Mouse (Mus musculus) bone marrow, adult 2 months (tissue): ENCODE data around the gene Osbp. TPM values are rescaled to one million over a fixed set of nuclear protein-coding genes. Genes with fewer than 3 reads are reported as not detected.

Experiments
- H3K27ac ChIP-seq: fragments of 200-500 bp; 2 replicates; pipeline ENCODE4 v1.5.1; 2012; ENCODE audit warnings: low read depth, mild to moderate bottlenecking, control low read depth, inconsistent platforms, low read length; ENCODE audit not compliant: control insufficient read depth, poor library complexity, insufficient read depth
- H3K4me1 ChIP-seq: fragments of 200-500 bp; 2 replicates; pipeline ENCODE4 v1.6.1; 2011; ENCODE audit warnings: low read length; ENCODE audit not compliant: control insufficient read depth, insufficient read depth
- H3K4me3 ChIP-seq: fragments of 200-500 bp; replicated peaks from 2 replicates; pipeline ENCODE3; 2011; ENCODE audit warnings: mild to moderate bottlenecking, low read depth, low read length, control low read depth; ENCODE audit not compliant: control insufficient read depth
- CTCF ChIP-seq: fragments of 200-500 bp; IDR thresholded peaks from 2 replicates; pipeline ENCODE4 v1.5.1; 2011; ENCODE audit warnings: low read length, control low read depth; ENCODE audit not compliant: control insufficient read depth, insufficient read depth
- POLR2A ChIP-seq: fragments of 200-500 bp; IDR thresholded peaks from 2 replicates; pipeline ENCODE4 v1.6.1; 2011; ENCODE audit warnings: low read depth, mild to moderate bottlenecking, control low read depth, low read length, borderline replicate concordance; ENCODE audit not compliant: control insufficient read depth
- WGBS: fragments of 180-500 bp; shearing (Covaris S2); methylation state at CpG from one replicate; pipeline ENCODE4 v1.1.7; 2018; 5-methylcytosine and 5-hydroxymethylcytosine counted together
- polyA plus RNA-seq: library from polyadenylated mRNA; stranded (reverse); fragments of >200 nt; gene quantifications from 2 replicates; pipeline ENCODE4 v1.2.4, GENCODE M21; 2011; ENCODE audit warnings: low replicate concordance; ENCODE audit not compliant: missing spikeins, insufficient read depth, insufficient read length

Osbp gene
- polyA plus RNA-seq, 1 experiment, result 15.7 TPM

GRCm38 (mm10) chr19:12010916-12011559 lies 45.3 kb downstream of the Osbp start:
- H3K4me1 ChIP-seq, result no peaks in the 10 kb centered on the region; the same call in 1 of the 2 replicates
- WGBS, result under 1% methylated on average over 26 of the region's 26 CpGs
- H3K4me3 ChIP-seq, result peak overlapping the region; percentile 74
- H3K27ac ChIP-seq, result no peak overlapping the region; the same call in 1 of the 2 replicates
- TF ChIP-seq CTCF, result no peak
- no peak for TF ChIP-seq POLR2A

GRCm38 (mm10) chr19:12011560-12012556 lies 46.1 kb downstream of the Osbp start:
- H3K4me3 ChIP-seq, result peak overlapping the region; percentile 87
- peak overlapping the region; percentile 62 for H3K27ac ChIP-seq
- under 1% methylated on average over 49 of the region's 49 CpGs for WGBS
- TF ChIP-seq CTCF, result peak; percentile 77
- no peak for TF ChIP-seq POLR2A
- no peaks in the 10 kb centered on the region; the same call in 1 of the 2 replicates for H3K4me1 ChIP-seq

- TF ChIP-seq POLR2A (no peak), CTCF (no peak)
- H3K4me3 ChIP-seq, result no peak overlapping the region
- no peaks in the 10 kb centered on the region; the same call in 1 of the 2 replicates for H3K4me1 ChIP-seq
- H3K27ac ChIP-seq, result no peak overlapping the region
- WGBS, result under 1% methylated on average over 10 of the region's 10 CpGs
Measured at GRCm38 (mm10) chr19:12012615-12013014, 46.9 kb downstream of the Osbp start.

GRCm38 (mm10) chr19:12013228-12013627 lies 47.5 kb downstream of the Osbp start:
- under 1% methylated on average over 12 of the region's 12 CpGs for WGBS
- Histone ChIP-seq H3K4me3 (peak overlapping the region; percentile 38), H3K4me1 (no peaks in the 10 kb centered on the region; the same call in 1 of the 2 replicates), H3K27ac (peak overlapping the region; percentile 47)
- no peak for TF ChIP-seq CTCF

DNA sequence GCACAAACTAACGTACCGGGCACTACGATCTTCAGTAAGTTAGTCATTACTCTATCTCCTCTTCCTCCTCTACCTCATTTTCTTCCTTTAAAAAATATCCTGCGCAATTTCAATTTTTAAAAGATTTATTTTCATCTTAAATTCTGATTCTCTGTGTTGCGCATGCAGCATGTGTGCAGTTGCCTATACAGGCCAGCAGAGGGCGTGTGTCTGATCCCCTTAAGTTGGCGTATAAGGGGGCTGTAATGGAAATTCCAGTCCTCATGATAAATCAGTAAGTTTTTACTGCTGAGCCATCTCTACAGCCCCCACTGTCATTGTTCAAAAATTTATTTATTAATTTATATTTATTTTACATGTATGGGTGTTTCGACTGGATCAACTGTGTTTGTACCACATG lies 50.0 kb downstream of the Osbp start:
- 77% methylated on average over 8 of the region's 8 CpGs for WGBS
- Histone ChIP-seq H3K27ac (no peak overlapping the region), H3K4me3 (no peak overlapping the region), H3K4me1 (no peaks in the 10 kb centered on the region)
- peak; percentile 60 for TF ChIP-seq CTCF
- no peak for TF ChIP-seq POLR2A

- no peak overlapping the region for H3K4me3 ChIP-seq
- no peak overlapping the region for H3K27ac ChIP-seq
- H3K4me1 ChIP-seq, result no peaks in the 10 kb centered on the region
- 82% methylated on average over 4 of the region's 4 CpGs for WGBS
- TF ChIP-seq CTCF, result no peak
- no peak for TF ChIP-seq POLR2A
Measured at GRCm38 (mm10) chr19:12016192-12016591, 50.5 kb downstream of the Osbp start.

DNA sequence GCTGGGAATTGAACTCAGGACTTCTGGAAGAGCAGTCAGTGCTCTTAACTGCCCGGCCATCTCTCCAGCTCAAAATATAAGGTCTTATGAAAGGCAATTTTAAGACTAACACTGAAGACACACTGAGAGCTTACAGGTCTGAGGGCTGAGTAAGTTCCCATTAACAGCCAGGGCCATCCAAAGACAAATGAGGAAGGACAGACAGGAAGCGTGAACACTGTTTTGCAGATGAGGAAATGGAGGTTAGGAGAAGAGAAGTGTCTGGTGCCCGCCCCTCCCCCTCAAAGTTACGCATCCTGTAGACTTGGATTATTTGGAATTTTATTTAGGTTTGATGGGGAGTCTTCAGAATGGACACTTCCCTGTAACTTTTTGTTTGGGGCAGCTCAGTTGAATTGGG lies 58.4 kb downstream of the Osbp start:
- 23% methylated on average over 4 of the region's 4 CpGs for WGBS
- Histone ChIP-seq H3K4me3 (no peak overlapping the region), H3K4me1 (peaks cover 4% of the 10 kb centered on the region; the same call in 1 of the 2 replicates), H3K27ac (no peak overlapping the region)
- TF ChIP-seq CTCF (no peak), POLR2A (no peak)

DNA sequence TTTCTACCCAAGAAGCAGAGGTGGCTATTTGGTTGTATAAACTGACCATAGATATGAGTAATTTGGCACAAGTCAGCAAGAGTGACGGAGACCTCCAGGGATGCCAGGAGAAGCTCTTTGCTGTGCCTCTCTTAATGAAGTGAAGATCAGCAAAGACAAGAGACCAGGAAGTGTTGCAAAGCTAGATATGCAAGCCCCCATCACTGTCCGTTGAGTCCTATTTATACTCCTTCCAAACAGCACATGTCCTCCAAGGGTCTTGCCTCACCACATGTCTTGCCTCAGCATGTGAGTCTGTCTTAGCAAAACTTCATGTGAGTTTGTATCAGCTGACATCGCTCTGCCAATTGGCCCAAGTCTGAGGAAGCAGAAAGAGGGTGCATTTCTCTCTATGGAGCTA lies 59.6 kb downstream of the Osbp start:
- WGBS, result 34% methylated on average over 3 of the region's 3 CpGs
- Histone ChIP-seq H3K4me3 (no peak overlapping the region), H3K27ac (no peak overlapping the region; the same call in 1 of the 2 replicates), H3K4me1 (peaks cover 4% of the 10 kb centered on the region; the same call in 1 of the 2 replicates)
- TF ChIP-seq POLR2A (no peak), CTCF (no peak)
